Mouse (Mus musculus) bone marrow macrophage, adult 2 months (primary cell): ENCODE measurements at regions not wholly inside any gene's neighbourhood (a gene's known extent, or its start where the extent isn't known, plus 50 kb on each side); places are given as distances from the start of the nearest gene placed in this dataset.

Experiments
- CTCF ChIP-seq: IDR thresholded peaks from 2 replicates; pipeline ENCODE4 v1.5.1; 2012; ENCODE audit warnings: low read depth, mild to moderate bottlenecking, low read length, moderate library complexity
- POLR2A ChIP-seq: IDR thresholded peaks from 2 replicates; pipeline ENCODE4 v1.6.1; 2012; ENCODE audit warnings: mild to moderate bottlenecking, low read depth, low read length, borderline replicate concordance

DNA sequence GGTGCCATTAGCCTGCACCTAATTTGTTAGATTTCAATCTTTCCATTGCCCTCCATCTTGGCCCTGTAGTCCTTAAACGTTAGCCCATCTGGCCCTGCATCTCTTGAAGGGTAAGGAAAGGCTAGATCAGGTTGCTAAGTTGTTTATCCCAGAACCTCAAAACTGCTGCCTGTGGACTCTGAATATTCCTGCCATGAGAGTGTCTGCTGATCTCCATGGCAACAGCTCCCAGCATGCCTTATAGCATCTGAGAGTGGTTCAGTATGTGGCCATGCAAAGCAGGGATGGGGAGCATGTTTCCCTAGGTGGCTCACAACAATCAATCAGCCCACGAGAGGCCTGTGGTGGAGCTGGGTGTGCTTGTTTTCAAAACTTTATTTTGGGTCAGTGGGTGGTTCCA, 346.3 kb downstream of the Rps24 start:
- no peak for TF ChIP-seq POLR2A
- TF ChIP-seq CTCF = no peak
